Mouse (Mus musculus): ENCODE data around the gene Gm5891. TPM values are rescaled to one million over a fixed set of nuclear protein-coding genes. Genes with fewer than 3 reads are reported as not detected.
"Not testable (repeated sequence)": the region's sequence is repeated elsewhere in the genome, so short reads cannot be mapped to it uniquely, and the experiment has no call there.

Gm5891 gene
- total RNA-seq (2017) = not detected in 2 replicates

- ATAC-seq (ENCODE audit: extremely low read depth, insufficient number of reproducible peaks, low FRiP score, poor library complexity, severe bottlenecking) = not testable (repeated sequence)
These were observed at the start of gene Gm5891 for GRCm38 (mm10) chr7:21921191-21921590. Gm5891 (minus strand) TSS chr7:21921291.

Other genes starting within 250 kb of the Gm5891 start
- not detected in 2 replicates for gene Gm4175, start 159.8 kb downstream of the Gm5891 start, total RNA-seq (2017)
- gene Gm4177, start 124.6 kb downstream of the Gm5891 start, total RNA-seq (2017) = not detected in 2 replicates
- gene Vmn1r135, start 88.9 kb downstream of the Gm5891 start, total RNA-seq (2017) = not detected in 2 replicates
- gene Gm5725, start 77.0 kb downstream of the Gm5891 start, total RNA-seq (2017) = not detected in 2 replicates
- not detected in 2 replicates for gene Vmn1r137, start 73.3 kb upstream of the Gm5891 start, total RNA-seq (2017)
- not detected in 2 replicates for gene Vmn1r138, start 107.6 kb upstream of the Gm5891 start, total RNA-seq (2017)
- not detected in 2 replicates for gene Gm6176, start 135.0 kb upstream of the Gm5891 start, total RNA-seq (2017)
- not detected in 2 replicates for gene Vmn1r139, start 147.8 kb upstream of the Gm5891 start, total RNA-seq (2017)
- not detected in 2 replicates for gene Gm16451, start 197.0 kb upstream of the Gm5891 start, total RNA-seq (2017)
- gene Gm10666, start 213.4 kb upstream of the Gm5891 start, total RNA-seq (2017) = not detected in 2 replicates
- not detected in 2 replicates for gene Vmn1r142, start 242.7 kb upstream of the Gm5891 start, total RNA-seq (2017)